ENCODE assay signal across 8 mouse cellular contexts in the genomic region with DNA sequence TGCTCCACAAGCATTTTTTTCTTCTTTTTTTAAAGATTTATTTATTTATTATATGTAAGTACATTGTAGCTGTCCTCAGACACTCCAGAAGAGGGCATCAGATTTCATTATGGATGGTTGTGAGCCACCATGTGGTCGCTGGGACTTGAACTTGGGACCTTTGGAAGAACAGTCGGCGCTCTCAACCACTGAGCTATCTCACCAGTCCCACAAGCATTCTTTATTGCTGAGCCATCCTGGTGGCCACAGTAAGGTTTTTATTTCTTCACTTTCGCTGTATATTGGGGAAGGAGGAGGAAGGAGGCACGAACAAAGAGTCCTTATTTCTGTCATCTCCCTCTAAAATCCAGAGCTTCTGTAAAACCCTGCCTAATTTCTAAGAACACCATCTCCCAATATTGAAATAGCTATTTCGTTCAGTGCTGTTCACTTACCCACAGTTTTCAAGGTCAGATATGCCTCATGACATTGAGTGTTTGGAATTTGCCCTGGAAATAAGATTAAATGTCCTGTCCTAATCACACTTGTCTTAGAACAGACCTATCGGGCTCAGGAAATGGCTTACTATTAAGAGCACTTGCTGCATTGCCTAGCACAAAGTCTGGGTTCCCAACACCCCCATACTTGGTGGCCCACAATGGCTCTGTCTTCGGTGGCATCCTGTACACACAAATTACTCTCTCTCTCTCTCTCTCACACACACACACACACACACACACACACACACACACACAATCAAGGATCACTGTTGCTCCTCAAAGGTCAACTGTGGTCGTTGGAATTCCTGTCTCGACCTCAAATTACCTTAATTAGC. TPM values are rescaled to one million over a fixed set of nuclear protein-coding genes. Genes with fewer than 3 reads are reported as not detected.
A peak's percentile ranks its signal among the peaks of the same experiment; 100 is the strongest.
DNase-seq lines count a peak whose midpoint lies in the region; ATAC-seq and TF ChIP-seq lines count a peak whose summit lies in the region.

No protein-coding gene starts in this region.

- WGBS in heart, adult 2 months = 44% methylated on average over 10 of the region's 10 CpGs
- WGBS in forebrain, embryonic 11.5 days = 60% methylated on average over 10 of the region's 10 CpGs
- WGBS in limb, embryonic 14.5 days = 62% methylated on average over 10 of the region's 10 CpGs
- WGBS in stomach, embryonic 16.5 days = 63% methylated on average over 10 of the region's 10 CpGs

- TF ChIP-seq CTCF in heart, adult 2 months (IDR thresholded peaks at IDR 0.05) = peak; percentile 29
- no peak for TF ChIP-seq CTCF in CH12.LX (conservative IDR thresholded peaks at IDR 0.05 in 1 of 2, IDR thresholded peaks at IDR 0.05 in 1 of 2; ENCODE audit: low read depth in 2 of 2, low read length in 2 of 2)

- H3K4me2 ChIP-seq in CH12.LX (ENCODE audit: insufficient read depth, low read depth, poor library complexity, severe bottlenecking) = peak overlapping the region; percentile 38; the same call in 1 of the 2 replicates
- H3K4me2 ChIP-seq in forebrain, embryonic 11.5 days (ENCODE audit: low read depth, low read length, severe bottlenecking) = peak overlapping the region; percentile 84
- H3K4me2 ChIP-seq in limb, embryonic 14.5 days (replicated peaks; ENCODE audit: low read depth, low read length, severe bottlenecking) = peak overlapping the region; percentile 97
- peak overlapping the region; percentile 57 for H3K4me2 ChIP-seq in stomach, embryonic 16.5 days (ENCODE audit: low read depth, low read length)

- H3K27ac ChIP-seq in heart, adult 2 months = peak overlapping the region; percentile 100
- peak overlapping the region; percentile 9; the same call in 1 of the 2 replicates for H3K27ac ChIP-seq in CH12.LX (ENCODE audit: insufficient read depth, low read depth)
- H3K27ac ChIP-seq in forebrain, embryonic 11.5 days (ENCODE audit: low read depth, low read length) = peak overlapping the region; percentile 75; the same call in 1 of the 2 replicates
- H3K27ac ChIP-seq in limb, embryonic 14.5 days (replicated peaks; ENCODE audit: low read depth, low read length) = peak overlapping the region; percentile 88
- H3K27ac ChIP-seq in stomach, embryonic 16.5 days (ENCODE audit: low read length) = peak overlapping the region; percentile 81

- intact Hi-C loops in heart, adult 2 months (cut with DNase I) = loop anchor here (10.0 kb wide), 3 partner anchors 342 to 1362 kb away; partner anchors contain the start of genes Pdik1l and Zfp46
- intact Hi-C loops in heart, postnatal 25 days (cut with DNase I) = no loop called here

- H3K79me2 ChIP-seq in heart, adult 2 months (replicated peaks; ENCODE audit: control insufficient read depth, insufficient read depth, low read length) = peaks cover 4% of the 10 kb centered on the region
- peaks cover 29% of the 10 kb centered on the region for H3K79me2 ChIP-seq in CH12.LX (replicated peaks; ENCODE audit: control insufficient read depth, extremely low read depth, insufficient read depth, poor library complexity, severe bottlenecking)

- H3K36me3 ChIP-seq in heart, adult 2 months (ENCODE audit: control insufficient read depth, insufficient read depth, low read length) = peaks cover 25% of the 10 kb centered on the region
- peaks cover 22 to 34% of the 10 kb centered on the region in 2 experiments for H3K36me3 ChIP-seq in CH12.LX (replicated peaks in 1 of 2; ENCODE audit: control insufficient read depth in 1 of 2, insufficient read depth in 1 of 2, low read length in 1 of 2)
- peaks cover 9% of the 10 kb centered on the region for H3K36me3 ChIP-seq in forebrain, embryonic 11.5 days (ENCODE audit: control insufficient read depth, insufficient read depth, low read length)
- H3K36me3 ChIP-seq in limb, embryonic 14.5 days (ENCODE audit: control insufficient read depth, insufficient read depth, low read length) = peaks cover 29% of the 10 kb centered on the region
- H3K36me3 ChIP-seq in stomach, embryonic 16.5 days (ENCODE audit: control insufficient read depth, insufficient read depth, low read length) = peaks cover 14% of the 10 kb centered on the region; the same call in 1 of the 2 replicates

- dilution Hi-C loops in CH12.LX (cut with MboI; ENCODE audit: extremely low pct_ligation_motif_present, extremely low pct_unique_long_range_greater_than_20kb, low sequenced_read_pairs) = no loop called here

- H3K4me1 ChIP-seq in heart, adult 2 months (ENCODE audit: control insufficient read depth, insufficient read depth, low read length) = peaks cover 8% of the 10 kb centered on the region
- H3K4me1 ChIP-seq in CH12.LX (ENCODE audit: control insufficient read depth in 1 of 2, insufficient read depth in 2 of 2) = peaks cover 9 to 61% of the 10 kb centered on the region in 2 experiments
- H3K4me1 ChIP-seq in forebrain, embryonic 11.5 days (replicated peaks; ENCODE audit: control insufficient read depth, insufficient read depth, low read length) = peaks cover 9% of the 10 kb centered on the region
- H3K4me1 ChIP-seq in limb, embryonic 14.5 days (ENCODE audit: control insufficient read depth, insufficient read depth, low read length) = peaks cover 15% of the 10 kb centered on the region
- H3K4me1 ChIP-seq in stomach, embryonic 16.5 days (ENCODE audit: control insufficient read depth, insufficient read depth, low read length) = peaks cover 20% of the 10 kb centered on the region

- 0 out of 2 replicates have a peak, but pooled peaks have one; percentile 13 for ATAC-seq in forebrain, embryonic 11.5 days (replicated peaks; ENCODE audit: low FRiP score)
- no peak for ATAC-seq in limb, embryonic 14.5 days (ENCODE audit: low FRiP score, low read depth)
- no peak for ATAC-seq in stomach, embryonic 16.5 days (ENCODE audit: insufficient read depth, low FRiP score)
- no peak for ATAC-seq in granulocyte monocyte progenitor cell, adult 5-6 weeks (replicated peaks; ENCODE audit: poor library complexity, severe bottlenecking)

- TF ChIP-seq EP300 in heart, adult 2 months (IDR thresholded peaks at IDR 0.05; ENCODE audit: insufficient read depth, low read depth, low read length) = no peak
- TF ChIP-seq EP300 in CH12.LX (IDR thresholded peaks at IDR 0.05; ENCODE audit: low read length) = 0 out of 2 replicates have a peak, but pooled peaks have one; percentile 2

- H3K9me3 ChIP-seq in CH12.LX (replicated peaks; ENCODE audit: low read length) = no peaks in the 10 kb centered on the region
- H3K9me3 ChIP-seq in forebrain, embryonic 11.5 days (ENCODE audit: control insufficient read depth, low read length) = no peaks in the 10 kb centered on the region
- no peaks in the 10 kb centered on the region for H3K9me3 ChIP-seq in limb, embryonic 14.5 days (ENCODE audit: control insufficient read depth, low read length)
- no peaks in the 10 kb centered on the region for H3K9me3 ChIP-seq in stomach, embryonic 16.5 days (replicated peaks; ENCODE audit: control insufficient read depth, low read length)

- DNase-seq in heart, adult 2 months = peak in 1 of 2 experiments; percentile 56
- no peak for DNase-seq in heart, postnatal 25 days (ENCODE audit: low spot score)
- no peak for DNase-seq in CH12.LX (ENCODE audit: extremely low read depth)
- no peak for DNase-seq in forebrain, embryonic 11.5 days (ENCODE audit: low spot score)
- no peak for DNase-seq in limb, embryonic 14.5 days (ENCODE audit: low spot score)
- no peak for DNase-seq in gastrocnemius, postnatal 10 days

- no peak for TF ChIP-seq RAD21 in CH12.LX (IDR thresholded peaks at IDR 0.05; ENCODE audit: low read depth, low read length)

- no peaks in the 10 kb centered on the region for H3K27me3 ChIP-seq in heart, adult 2 months (ENCODE audit: control insufficient read depth, insufficient read depth, low read length)
- no peaks in the 10 kb centered on the region for H3K27me3 ChIP-seq in CH12.LX (replicated peaks)
- no peaks in the 10 kb centered on the region for H3K27me3 ChIP-seq in forebrain, embryonic 11.5 days (ENCODE audit: control insufficient read depth, insufficient read depth, low read length)
- no peaks in the 10 kb centered on the region for H3K27me3 ChIP-seq in limb, embryonic 14.5 days (ENCODE audit: control insufficient read depth, insufficient read depth, low read length)
- no peaks in the 10 kb centered on the region for H3K27me3 ChIP-seq in stomach, embryonic 16.5 days (ENCODE audit: control insufficient read depth, insufficient read depth, low read length)

- peak overlapping the region; percentile 82 for H3K4me3 ChIP-seq in heart, adult 2 months
- H3K4me3 ChIP-seq in CH12.LX (replicated peaks in 1 of 3; ENCODE audit: low read depth in 2 of 3, low read length in 2 of 3, poor library complexity in 1 of 3) = peak overlapping the region; percentile 66 to 96 (median 68)
- peak overlapping the region; percentile 99 for H3K4me3 ChIP-seq in forebrain, embryonic 11.5 days (ENCODE audit: low read depth, low read length)
- H3K4me3 ChIP-seq in limb, embryonic 14.5 days (replicated peaks; ENCODE audit: low read length) = peak overlapping the region; percentile 99
- H3K4me3 ChIP-seq in stomach, embryonic 16.5 days (replicated peaks; ENCODE audit: low read length) = peak overlapping the region; percentile 100

- in situ Hi-C loops in CH12.LX (cut with MboI; ENCODE audit: low pct_ligation_motif_present, low pct_unique_long_range_greater_than_20kb, low sequenced_read_pairs) = no loop called here

- H3K9ac ChIP-seq in heart, adult 2 months (ENCODE audit: low read depth, low read length) = peak overlapping the region; percentile 74
- H3K9ac ChIP-seq in CH12.LX (ENCODE audit: insufficient read depth, low read depth) = peak overlapping the region; percentile 94
- peak overlapping the region; percentile 73 for H3K9ac ChIP-seq in forebrain, embryonic 11.5 days (ENCODE audit: low read length)
- H3K9ac ChIP-seq in limb, embryonic 14.5 days (ENCODE audit: low read depth, low read length, severe bottlenecking) = peak overlapping the region; percentile 93
- H3K9ac ChIP-seq in stomach, embryonic 16.5 days (ENCODE audit: low read length) = peak overlapping the region; percentile 69

- no peak for TF ChIP-seq POLR2A in heart, adult 2 months (IDR thresholded peaks at IDR 0.05; ENCODE audit: insufficient read depth, low read depth, low read length)
- TF ChIP-seq POLR2A in CH12.LX (IDR thresholded peaks at IDR 0.05; ENCODE audit: low read depth, low read length) = no peak
- TF ChIP-seq POLR2A in limb, embryonic 14.5 days (IDR thresholded peaks at IDR 0.05; ENCODE audit: borderline replicate concordance, extremely low read depth, insufficient read depth, insufficient read length) = no peak

RNA-seq across cellular contexts. Expression of gene Rsrp1, which starts 1.1 kb away (rescaled TPM):
- 100 to 1,000 TPM; 137 to 175 TPM for total RNA-seq in heart, adult 2 months (2021)
- 192 TPM in 2 replicates for polyA plus RNA-seq in heart, adult 2 months (2012; rRNA removed)
- 100 to 1,000 TPM; 153 to 208 TPM for total RNA-seq in heart, postnatal 25 days (2021)
- 61.3 and 71.9 TPM in 2 replicates for total RNA-seq in CH12.LX (2012; rRNA removed)
- 51.2 and 62.7 TPM in 2 replicates for total RNA-seq in CH12.LX (2014; rRNA removed)
- polyA plus RNA-seq in CH12.LX (2012; ENCODE audit: insufficient read length, low read depth) = 69.4 and 86.8 TPM in 2 replicates
- polyA plus RNA-seq in forebrain, embryonic 11.5 days (2014; fragmentation: Nextera tagmentation; extraction: Ambion mirVana) = 332 and 356 TPM in 2 replicates
- 627 and 690 TPM in 2 replicates for polyA plus RNA-seq in limb, embryonic 14.5 days (2012; rRNA removed)
- polyA plus RNA-seq in limb, embryonic 14.5 days (2014; fragmentation: Nextera tagmentation; extraction: Ambion mirVana) = 416 and 463 TPM in 2 replicates
- 511 and 534 TPM in 2 replicates for polyA plus RNA-seq in stomach, embryonic 16.5 days (2015; fragmentation: Nextera tagmentation; extraction: Ambion mirVana)
- total RNA-seq in granulocyte monocyte progenitor cell, adult 5-6 weeks (2014; fragmentation: Nextera tagmentation) = 476 and 614 TPM in 2 replicates
- total RNA-seq in granulocyte monocyte progenitor cell, adult 5-6 weeks (2017) = 134 and 184 TPM in 2 replicates
- 100 to 1,000 TPM in 1 of 2 experiments, 10 to 100 TPM in 1; 91.9 to 142 TPM for total RNA-seq in gastrocnemius, postnatal 10 days (2021)

RNA-seq across cellular contexts. Expression of gene Tmem50a, which starts 7.5 kb away (rescaled TPM):
- total RNA-seq in heart, adult 2 months (2021) = 10 to 100 TPM; 59.3 to 69.2 TPM
- polyA plus RNA-seq in heart, adult 2 months (2012; rRNA removed) = 81.8 and 106 TPM in 2 replicates
- total RNA-seq in heart, postnatal 25 days (2021) = 10 to 100 TPM; 57.7 to 67.6 TPM
- total RNA-seq in CH12.LX (2012; rRNA removed) (84.8 and 95.8 TPM in 2 replicates), CH12.LX (2014; rRNA removed) (131 and 132 TPM in 2 replicates)
- 114 and 133 TPM in 2 replicates for polyA plus RNA-seq in CH12.LX (2012; ENCODE audit: insufficient read length, low read depth)
- polyA plus RNA-seq in forebrain, embryonic 11.5 days (2014; fragmentation: Nextera tagmentation; extraction: Ambion mirVana) = 114 and 117 TPM in 2 replicates
- 119 and 131 TPM in 2 replicates for polyA plus RNA-seq in limb, embryonic 14.5 days (2012; rRNA removed)
- 166 TPM in 2 replicates for polyA plus RNA-seq in limb, embryonic 14.5 days (2014; fragmentation: Nextera tagmentation; extraction: Ambion mirVana)
- polyA plus RNA-seq in stomach, embryonic 16.5 days (2015; fragmentation: Nextera tagmentation; extraction: Ambion mirVana) = 177 TPM in 2 replicates
- total RNA-seq in granulocyte monocyte progenitor cell, adult 5-6 weeks (2014; fragmentation: Nextera tagmentation) = 136 and 149 TPM in 2 replicates
- total RNA-seq in granulocyte monocyte progenitor cell, adult 5-6 weeks (2017) = 263 and 287 TPM in 2 replicates
- total RNA-seq in gastrocnemius, postnatal 10 days (2021) = 10 to 100 TPM; 49.9 to 55.1 TPM

RNA-seq across cellular contexts. Expression of gene Syf2, which starts 8.4 kb away (rescaled TPM):
- 10 to 100 TPM; 48.7 to 61.1 TPM for total RNA-seq in heart, adult 2 months (2021)
- polyA plus RNA-seq in heart, adult 2 months (2012; rRNA removed) = 24.9 and 34.1 TPM in 2 replicates
- total RNA-seq in heart, postnatal 25 days (2021) = 10 to 100 TPM; 48.6 to 52.4 TPM
- total RNA-seq in CH12.LX (2012; rRNA removed) (59.2 and 63.5 TPM in 2 replicates), CH12.LX (2014; rRNA removed) (77.1 and 93.8 TPM in 2 replicates)
- 76.1 and 89.0 TPM in 2 replicates for polyA plus RNA-seq in CH12.LX (2012; ENCODE audit: insufficient read length, low read depth)
- polyA plus RNA-seq in forebrain, embryonic 11.5 days (2014; fragmentation: Nextera tagmentation; extraction: Ambion mirVana) = 59.0 and 66.7 TPM in 2 replicates
- 41.4 and 64.5 TPM in 2 replicates for polyA plus RNA-seq in limb, embryonic 14.5 days (2012; rRNA removed)
- polyA plus RNA-seq in limb, embryonic 14.5 days (2014; fragmentation: Nextera tagmentation; extraction: Ambion mirVana) = 64.3 and 69.1 TPM in 2 replicates
- 69.6 and 71.9 TPM in 2 replicates for polyA plus RNA-seq in stomach, embryonic 16.5 days (2015; fragmentation: Nextera tagmentation; extraction: Ambion mirVana)
- 43.5 and 50.5 TPM in 2 replicates for total RNA-seq in granulocyte monocyte progenitor cell, adult 5-6 weeks (2014; fragmentation: Nextera tagmentation)
- total RNA-seq in granulocyte monocyte progenitor cell, adult 5-6 weeks (2017) = 180 and 201 TPM in 2 replicates
- 10 to 100 TPM; 43.5 to 43.7 TPM for total RNA-seq in gastrocnemius, postnatal 10 days (2021)

RNA-seq across cellular contexts. Expression of gene Rhd, which starts 58.0 kb away (rescaled TPM):
- total RNA-seq in heart, adult 2 months (2021) = 1 to 10 TPM; 3.2 to 5.7 TPM
- polyA plus RNA-seq in heart, adult 2 months (2012; rRNA removed) = 5.8 and 6.0 TPM in 2 replicates
- total RNA-seq in heart, postnatal 25 days (2021) = 1 to 10 TPM; 1.5 to 1.6 TPM
- total RNA-seq in CH12.LX (2012; rRNA removed) (0.92 and 1.1 TPM in 2 replicates), CH12.LX (2014; rRNA removed) (0.82 and 1.3 TPM in 2 replicates)
- polyA plus RNA-seq in CH12.LX (2012; ENCODE audit: insufficient read length, low read depth) = 0.79 and 1.1 TPM in 2 replicates
- polyA plus RNA-seq in forebrain, embryonic 11.5 days (2014; fragmentation: Nextera tagmentation; extraction: Ambion mirVana) = 15.9 and 21.6 TPM in 2 replicates
- 3.3 and 3.6 TPM in 2 replicates for polyA plus RNA-seq in limb, embryonic 14.5 days (2012; rRNA removed)
- 3.6 and 4.1 TPM in 2 replicates for polyA plus RNA-seq in limb, embryonic 14.5 days (2014; fragmentation: Nextera tagmentation; extraction: Ambion mirVana)
- polyA plus RNA-seq in stomach, embryonic 16.5 days (2015; fragmentation: Nextera tagmentation; extraction: Ambion mirVana) = 20.8 and 23.5 TPM in 2 replicates
- not detected in 2 replicates for total RNA-seq in granulocyte monocyte progenitor cell, adult 5-6 weeks (2014; fragmentation: Nextera tagmentation)
- 0.22 TPM in 1 of 2 replicates, not detected in the other for total RNA-seq in granulocyte monocyte progenitor cell, adult 5-6 weeks (2017)
- 1 to 10 TPM in 1 of 2 experiments, under 1 TPM in 1; 0.26 to 1.4 TPM for total RNA-seq in gastrocnemius, postnatal 10 days (2021)

Comparison
In these comparisons a context has a peak if more than half of its experiments do, and no peak if none do; other contexts are left out.
1. H3K27ac ChIP-seq: peak in every context shown above with its lines; median percentile 100 in heart, adult 2 months; 88 in limb, embryonic 14.5 days; 81 in stomach, embryonic 16.5 days; 75 in forebrain, embryonic 11.5 days; 9 in CH12.LX.
2. H3K4me2 ChIP-seq: peak in every context shown above with its lines; median percentile 97 in limb, embryonic 14.5 days; 84 in forebrain, embryonic 11.5 days; 57 in stomach, embryonic 16.5 days; 38 in CH12.LX.